Mouse (Mus musculus): ENCODE results near the gene Gpr37. TPM values are rescaled to one million over a fixed set of nuclear protein-coding genes. Genes with fewer than 3 reads are reported as not detected.

Gpr37 gene
- polyA plus RNA-seq, 1 experiment, result not detected

DNA sequence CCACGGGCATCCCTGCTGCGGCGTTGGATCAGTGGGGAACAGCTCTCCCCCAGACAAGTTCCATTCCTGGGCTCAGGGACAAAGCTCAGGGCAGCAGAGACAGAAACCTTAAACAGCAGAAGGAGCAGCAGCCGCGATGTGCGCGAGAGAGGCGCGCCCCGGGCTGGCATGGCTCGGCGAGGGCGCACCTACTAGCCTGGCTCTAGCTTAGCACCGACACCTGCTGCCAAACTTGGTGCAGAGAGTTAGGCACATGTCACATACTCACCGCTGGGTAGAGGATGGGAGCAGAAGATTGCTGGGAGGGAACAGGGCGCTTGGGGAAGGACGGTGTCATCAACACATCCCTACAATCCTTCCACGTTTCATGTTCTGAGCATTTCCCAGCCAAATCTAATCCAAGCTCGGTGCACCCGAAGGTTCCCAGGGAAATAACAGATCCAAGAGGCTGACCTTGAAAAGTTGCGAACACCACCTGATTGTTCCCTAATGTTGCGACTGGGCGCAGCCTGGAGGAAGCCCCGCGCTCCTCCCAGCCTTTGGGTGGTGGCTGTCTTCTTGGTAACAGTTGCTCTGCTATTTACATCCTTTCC, 1.5 kb downstream of the Gpr37 start:
- Histone ChIP-seq H3K27ac (ENCODE audit: control insufficient read depth, insufficient read depth, low read depth, low read length, poor library complexity) (no peak overlapping the region), H3K4me1 (ENCODE audit: control insufficient read depth, insufficient read depth, low read length) (no peaks in the 10 kb centered on the region), H3K4me3 (replicated peaks; ENCODE audit: control insufficient read depth, low read depth, low read length) (no peak overlapping the region)
- WGBS, result 4% methylated on average over 25 of the region's 25 CpGs
- no peak for TF ChIP-seq POLR2A (IDR thresholded peaks at IDR 0.05; ENCODE audit: borderline replicate concordance, control insufficient read depth, low read depth, low read length)
- no peak for TF ChIP-seq CTCF (IDR thresholded peaks at IDR 0.05; ENCODE audit: control insufficient read depth, insufficient read depth, low read length)

DNA sequence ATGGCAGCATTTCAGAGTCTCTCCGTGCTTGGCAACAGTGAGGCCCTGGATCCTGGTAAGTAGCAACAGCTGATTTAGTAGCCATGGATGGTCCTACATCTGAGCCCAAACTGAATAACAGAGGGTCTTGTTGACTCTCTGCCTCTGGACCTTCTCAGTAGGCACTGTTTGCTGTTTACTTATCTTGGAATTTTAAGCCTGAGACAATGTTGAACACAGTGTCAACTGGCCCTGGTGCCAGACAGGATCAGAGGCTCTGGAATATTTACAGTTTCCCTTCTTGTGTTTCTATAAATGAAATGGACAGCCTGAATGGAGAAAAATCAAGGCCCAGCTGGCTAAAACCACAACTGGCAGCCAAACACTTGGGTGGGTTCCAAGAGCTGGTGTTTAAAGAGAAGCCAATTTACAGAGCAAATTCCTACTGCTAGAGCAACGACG, 3.7 kb downstream of the Gpr37 start:
- no peak for TF ChIP-seq POLR2A (IDR thresholded peaks at IDR 0.05; ENCODE audit: borderline replicate concordance, control insufficient read depth, low read depth, low read length)
- TF ChIP-seq CTCF (IDR thresholded peaks at IDR 0.05; ENCODE audit: control insufficient read depth, insufficient read depth, low read length), result no peak

GRCm38 (mm10) chr6:25684391-25684790, 6.1 kb downstream of the Gpr37 start:
- 66% methylated on average over 2 of the region's 2 CpGs for WGBS
- H3K27ac ChIP-seq (ENCODE audit: control insufficient read depth, insufficient read depth, low read depth, low read length, poor library complexity), result no peak overlapping the region
- no peak for TF ChIP-seq CTCF (IDR thresholded peaks at IDR 0.05; ENCODE audit: control insufficient read depth, insufficient read depth, low read length)
- TF ChIP-seq POLR2A (IDR thresholded peaks at IDR 0.05; ENCODE audit: borderline replicate concordance, control insufficient read depth, low read depth, low read length), result no peak
- no peak overlapping the region for H3K4me3 ChIP-seq (replicated peaks; ENCODE audit: control insufficient read depth, low read depth, low read length)
- H3K4me1 ChIP-seq (ENCODE audit: control insufficient read depth, insufficient read depth, low read length), result no peaks in the 10 kb centered on the region

More for the DNA sequence above, 3.7 kb downstream of the Gpr37 start:
- WGBS, result 53% methylated on average over 3 of the region's 3 CpGs
- no peak overlapping the region for H3K27ac ChIP-seq (ENCODE audit: control insufficient read depth, insufficient read depth, low read depth, low read length, poor library complexity)
- H3K4me1 ChIP-seq (ENCODE audit: control insufficient read depth, insufficient read depth, low read length), result no peaks in the 10 kb centered on the region
- no peak overlapping the region for H3K4me3 ChIP-seq (replicated peaks; ENCODE audit: control insufficient read depth, low read depth, low read length)

DNA sequence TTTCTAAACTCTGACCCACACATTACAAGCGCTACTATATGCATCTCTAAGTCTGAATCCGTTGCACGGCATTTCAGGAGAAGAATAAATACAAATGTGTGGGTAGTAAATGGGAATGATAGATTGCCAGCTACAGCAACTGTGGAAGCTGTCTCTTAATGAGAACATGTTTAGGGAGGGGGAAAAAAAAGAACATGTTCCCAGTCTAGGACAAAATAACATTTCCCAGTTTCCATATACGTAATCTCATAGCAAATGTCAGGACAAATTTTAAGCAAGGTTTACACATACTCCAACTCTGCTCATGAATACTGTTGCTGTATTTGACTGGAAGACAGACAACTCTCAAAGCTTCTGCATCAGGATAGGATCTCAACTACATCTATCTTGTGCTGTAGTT, 15.4 kb downstream of the Gpr37 start:
- TF ChIP-seq CTCF (IDR thresholded peaks at IDR 0.05; ENCODE audit: control insufficient read depth, insufficient read depth, low read length), result no peak
- TF ChIP-seq POLR2A (IDR thresholded peaks at IDR 0.05; ENCODE audit: borderline replicate concordance, control insufficient read depth, low read depth, low read length), result no peak
- Histone ChIP-seq H3K4me1 (ENCODE audit: control insufficient read depth, insufficient read depth, low read length) (no peaks in the 10 kb centered on the region), H3K27ac (ENCODE audit: control insufficient read depth, insufficient read depth, low read depth, low read length, poor library complexity) (no peak overlapping the region), H3K4me3 (replicated peaks; ENCODE audit: control insufficient read depth, low read depth, low read length) (no peak overlapping the region)
- WGBS, result 90% methylated on average over 4 of the region's 4 CpGs

DNA sequence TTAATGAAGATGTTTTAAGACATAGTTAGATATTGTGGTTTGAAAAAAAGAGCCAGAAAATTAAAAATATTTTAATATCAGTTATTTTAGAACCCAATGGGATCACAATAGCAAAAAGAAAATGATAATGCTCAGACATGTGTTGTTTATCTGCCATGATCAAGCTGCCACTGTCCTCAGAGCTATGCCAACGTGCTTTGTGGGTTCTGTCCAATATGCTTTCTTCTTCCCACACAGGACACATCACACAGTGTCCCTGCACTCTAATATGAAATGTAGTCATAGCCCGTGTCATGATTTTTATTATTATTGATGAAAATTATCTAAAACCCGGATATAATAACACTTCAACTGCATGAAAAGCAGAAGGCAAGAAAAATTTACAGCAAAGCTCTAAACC, 16.7 kb downstream of the Gpr37 start:
- Histone ChIP-seq H3K4me3 (replicated peaks; ENCODE audit: control insufficient read depth, low read depth, low read length) (no peak overlapping the region), H3K4me1 (ENCODE audit: control insufficient read depth, insufficient read depth, low read length) (no peaks in the 10 kb centered on the region), H3K27ac (ENCODE audit: control insufficient read depth, insufficient read depth, low read depth, low read length, poor library complexity) (no peak overlapping the region)
- 51% methylated on average over 3 of the region's 3 CpGs for WGBS
- TF ChIP-seq POLR2A (IDR thresholded peaks at IDR 0.05; ENCODE audit: borderline replicate concordance, control insufficient read depth, low read depth, low read length) (no peak), CTCF (IDR thresholded peaks at IDR 0.05; ENCODE audit: control insufficient read depth, insufficient read depth, low read length) (no peak)

GRCm38 (mm10) chr6:25670150-25670549, 20.4 kb downstream of the Gpr37 start:
- 36% methylated on average over 4 of the region's 4 CpGs for WGBS
- TF ChIP-seq POLR2A (IDR thresholded peaks at IDR 0.05; ENCODE audit: borderline replicate concordance, control insufficient read depth, low read depth, low read length) (no peak), CTCF (IDR thresholded peaks at IDR 0.05; ENCODE audit: control insufficient read depth, insufficient read depth, low read length) (no peak)
- H3K4me3 ChIP-seq (replicated peaks; ENCODE audit: control insufficient read depth, low read depth, low read length), result no peak overlapping the region
- no peaks in the 10 kb centered on the region for H3K4me1 ChIP-seq (ENCODE audit: control insufficient read depth, insufficient read depth, low read length)
- H3K27ac ChIP-seq (ENCODE audit: control insufficient read depth, insufficient read depth, low read depth, low read length, poor library complexity), result no peak overlapping the region

- 71% methylated on average over 2 of the region's 2 CpGs for WGBS
- H3K27ac ChIP-seq (ENCODE audit: control insufficient read depth, insufficient read depth, low read depth, low read length, poor library complexity), result no peak overlapping the region
- no peaks in the 10 kb centered on the region for H3K4me1 ChIP-seq (ENCODE audit: control insufficient read depth, insufficient read depth, low read length)
- H3K4me3 ChIP-seq (replicated peaks; ENCODE audit: control insufficient read depth, low read depth, low read length), result no peak overlapping the region
- no peak for TF ChIP-seq POLR2A (IDR thresholded peaks at IDR 0.05; ENCODE audit: borderline replicate concordance, control insufficient read depth, low read depth, low read length)
- TF ChIP-seq CTCF (IDR thresholded peaks at IDR 0.05; ENCODE audit: control insufficient read depth, insufficient read depth, low read length), result no peak
These were observed 26.6 kb downstream of the Gpr37 start for GRCm38 (mm10) chr6:25663942-25664341.

DNA sequence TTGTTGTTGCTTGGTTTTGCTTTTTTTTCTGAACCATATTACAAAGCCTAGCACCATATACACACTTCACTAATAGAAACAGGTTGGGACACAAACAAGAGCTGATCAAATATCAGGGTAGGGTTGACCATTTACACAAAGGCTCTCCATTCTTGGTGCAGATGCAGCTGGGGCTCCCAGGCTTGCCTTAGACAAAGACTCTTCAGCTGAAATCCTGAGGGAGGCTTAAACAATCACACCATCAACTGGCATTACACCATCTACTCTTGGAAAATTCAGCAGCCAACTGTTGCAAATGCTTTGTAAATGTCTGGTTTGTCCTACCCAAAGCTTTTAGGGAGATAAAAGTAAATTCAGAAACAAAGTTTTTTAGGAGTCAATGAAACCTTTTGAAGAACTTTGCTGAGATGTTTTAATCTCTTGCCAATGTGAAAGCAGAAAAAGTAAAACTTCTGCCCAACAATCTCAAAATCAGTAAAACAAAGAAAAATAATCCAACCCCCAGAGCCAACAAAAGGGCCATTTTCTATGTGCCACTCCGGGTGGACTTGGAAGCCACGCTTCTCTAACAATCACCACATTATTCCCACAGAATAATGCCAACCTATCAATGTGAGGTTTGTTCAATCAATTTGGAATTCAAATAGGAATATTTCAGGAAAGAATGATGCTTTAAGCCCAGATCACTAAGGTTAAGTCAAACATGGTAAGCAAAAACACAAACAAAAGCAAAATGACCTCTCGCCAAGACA, 30.4 kb downstream of the Gpr37 start:
- TF ChIP-seq CTCF (IDR thresholded peaks at IDR 0.05; ENCODE audit: control insufficient read depth, insufficient read depth, low read length), result no peak
- no peak for TF ChIP-seq POLR2A (IDR thresholded peaks at IDR 0.05; ENCODE audit: borderline replicate concordance, control insufficient read depth, low read depth, low read length)
- WGBS, result 86% methylated on average over 3 of the region's 3 CpGs
- Histone ChIP-seq H3K4me3 (replicated peaks; ENCODE audit: control insufficient read depth, low read depth, low read length) (no peak overlapping the region), H3K4me1 (ENCODE audit: control insufficient read depth, insufficient read depth, low read length) (no peaks in the 10 kb centered on the region), H3K27ac (ENCODE audit: control insufficient read depth, insufficient read depth, low read depth, low read length, poor library complexity) (no peak overlapping the region)

Other genes with a start within 250 kb of the Gpr37 start
- gene Pot1a, start 118.5 kb upstream of the Gpr37 start, polyA plus RNA-seq (2011; ENCODE audit: insufficient read depth, insufficient read length, low replicate concordance, missing spikeins), result 8.9 and 24.3 TPM in 2 replicates